Mouse (Mus musculus) heart, adult 2 months (tissue): ENCODE results near the gene Fgf12. TPM values are rescaled to one million over a fixed set of nuclear protein-coding genes. Genes with fewer than 3 reads are reported as not detected.

ENCODE experiments used
- DNase-seq, 2 experiments: peaks; one replicate each; pipeline ENCODE4 v3.0.0; 2021
- H3K27ac ChIP-seq: fragments of 200-600 bp; 2 replicates; pipeline ENCODE4 v1.8.1; 2022
- H3K27me3 ChIP-seq: fragments of 200-500 bp; 2 replicates; pipeline ENCODE4 v1.6.1; 2012; ENCODE audit warnings: mild to moderate bottlenecking, low read length, inconsistent platforms, mixed read lengths; ENCODE audit not compliant: control insufficient read depth, insufficient read depth
- H3K36me3 ChIP-seq: fragments of 200-500 bp; 2 replicates; pipeline ENCODE4 v1.6.1; 2012; ENCODE audit warnings: low read length, inconsistent platforms; ENCODE audit not compliant: control insufficient read depth, insufficient read depth
- H3K4me1 ChIP-seq: fragments of 200-500 bp; 2 replicates; pipeline ENCODE4 v1.6.1; 2011; ENCODE audit warnings: low read length; ENCODE audit not compliant: control insufficient read depth, insufficient read depth
- H3K4me3 ChIP-seq: fragments of 200-600 bp; 2 replicates; pipeline ENCODE4 v1.8.1; 2022
- H3K79me2 ChIP-seq: fragments of 200-500 bp; replicated peaks from 2 replicates; pipeline ENCODE4 v1.6.1; 2012; ENCODE audit warnings: mild to moderate bottlenecking, inconsistent platforms, low read length, moderate library complexity, mixed read lengths; ENCODE audit not compliant: control insufficient read depth, insufficient read depth
- H3K9ac ChIP-seq: fragments of 200-500 bp; 2 replicates; pipeline ENCODE4 v1.6.1; 2012; ENCODE audit warnings: low read depth, mild to moderate bottlenecking, control low read depth, inconsistent platforms, low read length, mixed read lengths
- CTCF ChIP-seq: fragments of 200-600 bp; IDR thresholded peaks from 2 replicates; pipeline ENCODE4 v1.8.1; 2022; ENCODE audit warnings: antibody characterized with exemption, mild to moderate bottlenecking, moderate library complexity
- EP300 ChIP-seq: fragments of 200-500 bp; IDR thresholded peaks from 2 replicates; pipeline ENCODE4 v1.6.1; 2011; ENCODE audit warnings: low read depth, low read length, control low read depth; ENCODE audit not compliant: insufficient read depth
- POLR2A ChIP-seq: fragments of 200-500 bp; IDR thresholded peaks from 2 replicates; pipeline ENCODE4 v1.6.1; 2011; ENCODE audit warnings: mild to moderate bottlenecking, low read depth, low read length, control low read depth; ENCODE audit not compliant: insufficient read depth
- WGBS: fragments of 180-500 bp; shearing (Covaris S2); methylation state at CpG from one replicate; pipeline ENCODE4 v1.1.7; 2018; 5-methylcytosine and 5-hydroxymethylcytosine counted together
- intact Hi-C: fragments of 180-260 bp; cut with DNase I; formaldehyde crosslinking; loops from one replicate; pipeline ENCODE4 v1.15.1; 2025
- polyA plus RNA-seq: library from polyadenylated mRNA; depleted of rRNA; stranded (reverse); fragments of >200 nt; gene quantifications from 2 replicates; pipeline ENCODE4 v1.2.3, GENCODE M21; 2012
- total RNA-seq, 2 experiments: library from RNA; stranded (reverse); gene quantifications; 2 replicates each; pipeline ENCODE4 v1.2.3; 2021

Gene Fgf12
- total and polyA plus RNA-seq, 3 experiments = 8.9 to 11.3 (median 9.2) TPM

DNA sequence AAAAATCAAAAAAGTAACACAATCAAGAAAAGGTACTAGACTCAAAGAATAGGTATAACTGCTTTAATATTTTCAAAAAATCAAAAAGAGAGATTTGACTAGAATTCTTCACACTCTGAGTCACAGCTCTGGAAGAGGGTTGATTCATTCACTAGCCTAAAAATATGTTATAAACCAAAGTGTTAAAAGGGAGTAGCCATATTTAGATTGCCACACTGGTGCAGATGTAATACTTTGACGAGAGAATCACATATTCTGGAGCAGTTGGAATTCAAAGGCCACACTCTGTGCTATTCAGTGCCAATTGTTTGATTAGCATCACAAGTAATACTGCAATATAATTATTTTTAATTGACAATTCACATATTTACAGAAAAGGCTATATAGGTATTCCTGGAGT is 416.2 kb downstream of the Fgf12 start:
- H3K27ac ChIP-seq = no peak overlapping the region
- no peaks in the 10 kb centered on the region for H3K4me1 ChIP-seq
- no peaks in the 10 kb centered on the region for H3K36me3 ChIP-seq
- WGBS = 28% methylated on average over 1 of the region's 1 CpGs
- intact Hi-C loops = no loop called here
- no peak overlapping the region for H3K9ac ChIP-seq
- no peak for DNase-seq
- no peaks in the 10 kb centered on the region for H3K27me3 ChIP-seq
- H3K79me2 ChIP-seq = no peaks in the 10 kb centered on the region
- TF ChIP-seq EP300 = no peak
- TF ChIP-seq POLR2A = no peak
- TF ChIP-seq CTCF = no peak
- H3K4me3 ChIP-seq = no peak overlapping the region

- Histone ChIP-seq H3K27ac (no peak overlapping the region), H3K36me3 (no peaks in the 10 kb centered on the region), H3K4me1 (no peaks in the 10 kb centered on the region), H3K79me2 (no peaks in the 10 kb centered on the region), H3K4me3 (no peak overlapping the region), H3K9ac (no peak overlapping the region), H3K27me3 (no peaks in the 10 kb centered on the region)
- TF ChIP-seq CTCF = no peak
- TF ChIP-seq POLR2A = no peak
- no peak for TF ChIP-seq EP300
- intact Hi-C loops = no loop called here
- DNase-seq = no peak
- 83% methylated on average over 3 of the region's 3 CpGs for WGBS
Observed at GRCm38 (mm10) chr16:28335025-28335424, 417.8 kb downstream of the Fgf12 start.

- intact Hi-C loops = no loop called here
- no peaks in the 10 kb centered on the region for H3K27me3 ChIP-seq
- whole genome bisulfite sequencing = 79% methylated on average over 3 of the region's 3 CpGs
- H3K4me1 ChIP-seq = no peaks in the 10 kb centered on the region
- H3K79me2 ChIP-seq = no peaks in the 10 kb centered on the region
- no peak overlapping the region for H3K4me3 ChIP-seq
- TF ChIP-seq CTCF (no peak), POLR2A (no peak), EP300 (no peak)
- no peak overlapping the region for H3K9ac ChIP-seq
- no peak for DNase-seq
- no peaks in the 10 kb centered on the region for H3K36me3 ChIP-seq
- H3K27ac ChIP-seq = no peak overlapping the region
Observed at GRCm38 (mm10) chr16:28323576-28323975, 429.3 kb downstream of the Fgf12 start.

GRCm38 (mm10) chr16:28311618-28312017 is 441.2 kb downstream of the Fgf12 start:
- DNase-seq = no peak
- Histone ChIP-seq H3K79me2 (no peaks in the 10 kb centered on the region), H3K27ac (no peak overlapping the region), H3K4me3 (no peak overlapping the region), H3K4me1 (no peaks in the 10 kb centered on the region), H3K9ac (no peak overlapping the region), H3K27me3 (no peaks in the 10 kb centered on the region), H3K36me3 (no peaks in the 10 kb centered on the region)
- 87% methylated on average over 4 of the region's 4 CpGs for WGBS
- TF ChIP-seq POLR2A (no peak), CTCF (no peak), EP300 (no peak)
- intact Hi-C loops = no loop called here

- Histone ChIP-seq H3K36me3 (no peaks in the 10 kb centered on the region), H3K4me1 (no peaks in the 10 kb centered on the region), H3K79me2 (no peaks in the 10 kb centered on the region), H3K4me3 (no peak overlapping the region), H3K27ac (no peak overlapping the region), H3K27me3 (no peaks in the 10 kb centered on the region), H3K9ac (no peak overlapping the region)
- DNase-seq = no peak
- 30% methylated on average over 1 of the region's 1 CpGs for WGBS
- TF ChIP-seq EP300 (no peak), CTCF (no peak), POLR2A (no peak)
- intact Hi-C loops = no loop called here
Observed at GRCm38 (mm10) chr16:28303889-28304288, 449.0 kb downstream of the Fgf12 start.

DNA sequence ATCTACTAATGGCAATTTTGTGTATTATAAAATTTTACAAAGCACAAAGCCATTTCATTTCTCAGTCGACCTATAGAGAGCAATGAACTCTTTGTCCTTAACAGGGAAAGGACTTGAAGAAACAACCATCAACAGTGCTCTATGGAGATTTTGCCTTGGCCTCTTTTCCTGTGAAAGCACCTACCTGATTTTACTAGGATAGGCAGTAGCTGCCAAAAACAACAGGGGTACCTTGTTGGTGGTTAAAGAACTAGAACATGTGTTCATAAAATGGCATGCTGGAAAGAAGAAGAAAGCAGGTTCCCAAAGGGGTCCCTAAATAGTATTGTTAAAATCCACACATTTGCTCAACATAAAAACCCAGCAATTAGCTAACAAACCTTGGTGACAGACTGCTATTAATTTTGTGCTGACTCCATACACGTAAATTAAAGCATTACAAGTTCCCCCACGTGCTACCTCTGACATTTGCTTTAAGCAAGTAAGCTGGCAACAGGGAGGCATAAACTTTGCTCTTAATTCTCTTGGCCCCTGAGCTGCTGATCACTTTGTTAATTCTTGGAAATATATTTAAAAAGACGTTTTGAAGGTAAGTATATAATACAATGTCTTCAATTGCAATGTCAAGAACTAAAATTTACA is 463.1 kb downstream of the Fgf12 start:
- WGBS = 58% methylated on average over 4 of the region's 4 CpGs
- Histone ChIP-seq H3K4me3 (no peak overlapping the region), H3K9ac (no peak overlapping the region), H3K4me1 (no peaks in the 10 kb centered on the region), H3K27ac (no peak overlapping the region), H3K79me2 (no peaks in the 10 kb centered on the region), H3K36me3 (no peaks in the 10 kb centered on the region), H3K27me3 (no peaks in the 10 kb centered on the region)
- TF ChIP-seq POLR2A = no peak
- TF ChIP-seq EP300 = no peak
- TF ChIP-seq CTCF = no peak
- DNase-seq = no peak
- intact Hi-C loops = no loop called here
